Mouse (Mus musculus) erythroblast, adult 5-6 weeks (primary cell): ENCODE measurements around the gene Fxr2. TPM values are rescaled to one million over a fixed set of nuclear protein-coding genes. Genes with fewer than 3 reads are reported as not detected.
A peak's percentile ranks its signal among the peaks of the same experiment; 100 is the strongest.

Source experiments
- ATAC-seq: replicated peaks from 2 replicates; pipeline ENCODE4 v1.8.0; 2016; ENCODE audit warnings: moderate number of reproducible peaks, mild to moderate bottlenecking, moderate TSS enrichment, inconsistent platforms; ENCODE audit not compliant: poor library complexity, low FRiP score, severe bottlenecking
- total RNA-seq, 2 experiments: library from RNA; stranded (forward) in 1 of 2; stranded (reverse) in 1 of 2; fragments of 150-400 nt in 1 of 2; fragments of 200-764, 138-1000 nt in 1 of 2; gene quantifications; 2 replicates each; pipeline versions ENCODE4 v1.2.3 to v1.2.4; 2015 to 2017; ENCODE audit warnings: low replicate concordance in 2 of 2

Fxr2 gene
- total RNA-seq, 2 experiments from 2014 or later: 12.3 to 14.4 TPM

DNA sequence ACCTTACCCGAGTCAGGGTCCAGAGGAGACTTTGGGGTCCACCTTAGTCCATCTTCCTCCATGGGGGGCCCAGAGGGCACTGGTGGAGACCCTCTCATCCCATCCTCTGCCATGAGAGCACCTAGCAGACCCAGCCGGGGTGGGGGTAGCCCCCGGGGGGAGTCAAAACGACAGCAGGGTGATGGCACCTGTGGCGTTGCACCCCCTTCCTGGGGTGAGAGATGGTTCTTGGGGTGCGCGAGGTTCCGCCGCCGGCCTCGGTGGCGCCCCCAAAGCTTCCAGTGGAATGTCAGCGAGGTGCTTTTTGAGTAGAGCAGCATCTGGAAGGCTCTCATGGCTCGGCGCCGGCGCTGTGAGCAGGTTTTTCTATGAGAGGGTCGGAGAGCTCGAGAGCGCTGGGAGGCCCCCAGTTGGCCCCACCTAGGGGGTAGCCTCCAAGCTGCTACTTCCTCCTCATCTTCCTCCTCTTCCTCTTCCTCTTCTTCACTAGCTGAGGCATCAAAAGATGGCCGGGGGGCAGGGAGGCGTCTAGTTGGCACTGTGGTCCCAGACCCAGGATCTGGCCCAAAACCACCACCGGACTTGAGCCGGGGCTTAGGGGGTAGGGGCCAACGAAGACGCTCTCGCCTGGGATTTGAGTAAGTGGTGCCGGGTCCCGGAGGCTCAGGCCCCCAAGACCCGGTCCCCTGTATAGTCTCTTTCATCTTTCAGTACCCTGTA lies 47.5 kb downstream of the Fxr2 start:
- ATAC-seq: no peak

DNA sequence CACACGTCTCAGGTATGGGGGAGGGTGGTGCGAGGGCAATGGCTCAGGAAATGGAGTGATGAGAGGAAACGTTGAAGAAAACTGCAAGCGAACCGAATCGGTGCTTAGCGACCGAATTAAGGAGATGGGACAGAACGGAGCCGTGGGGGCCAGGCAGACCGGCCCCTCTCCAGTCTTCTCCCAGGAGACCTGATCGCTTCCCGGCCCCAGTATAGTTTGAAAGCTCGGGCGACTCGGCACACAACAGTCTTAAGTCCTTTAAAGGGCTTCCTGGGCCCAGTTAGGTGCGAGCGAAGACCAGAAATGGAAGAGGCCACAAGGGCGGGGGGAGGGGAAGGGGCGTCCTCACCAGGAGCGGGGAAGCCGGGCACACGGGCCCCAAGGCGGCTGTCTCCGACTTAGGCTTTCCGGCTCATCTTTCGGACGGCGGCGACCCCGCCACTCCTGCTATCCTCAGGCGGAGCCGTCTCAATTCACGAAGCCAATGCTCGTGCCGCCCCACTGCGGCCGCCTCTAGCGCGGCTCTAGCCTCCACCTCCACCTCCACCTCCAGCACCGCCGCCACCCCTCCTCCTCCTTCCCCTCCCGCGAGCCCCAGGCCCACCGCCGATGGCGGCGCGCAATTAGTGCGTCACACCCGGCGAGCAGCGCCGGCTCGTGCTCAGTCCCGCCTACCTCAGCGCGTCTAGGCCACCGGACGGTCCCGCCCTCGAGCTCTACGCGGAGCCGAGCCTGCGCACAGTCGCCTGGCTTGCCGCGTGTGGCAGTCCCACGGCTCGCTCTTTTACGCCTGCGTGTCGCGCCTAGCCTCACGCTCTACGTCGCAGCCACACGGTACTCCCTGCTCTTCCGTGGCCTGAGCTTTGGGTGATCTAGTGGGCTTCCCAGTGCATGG lies 48.8 kb downstream of the Fxr2 start, which contains the start of gene Senp3:
TSS of gene Senp3 (minus strand) at position 771 of the 895 bp plus-strand sequence.
- peak; percentile 89 for ATAC-seq

DNA sequence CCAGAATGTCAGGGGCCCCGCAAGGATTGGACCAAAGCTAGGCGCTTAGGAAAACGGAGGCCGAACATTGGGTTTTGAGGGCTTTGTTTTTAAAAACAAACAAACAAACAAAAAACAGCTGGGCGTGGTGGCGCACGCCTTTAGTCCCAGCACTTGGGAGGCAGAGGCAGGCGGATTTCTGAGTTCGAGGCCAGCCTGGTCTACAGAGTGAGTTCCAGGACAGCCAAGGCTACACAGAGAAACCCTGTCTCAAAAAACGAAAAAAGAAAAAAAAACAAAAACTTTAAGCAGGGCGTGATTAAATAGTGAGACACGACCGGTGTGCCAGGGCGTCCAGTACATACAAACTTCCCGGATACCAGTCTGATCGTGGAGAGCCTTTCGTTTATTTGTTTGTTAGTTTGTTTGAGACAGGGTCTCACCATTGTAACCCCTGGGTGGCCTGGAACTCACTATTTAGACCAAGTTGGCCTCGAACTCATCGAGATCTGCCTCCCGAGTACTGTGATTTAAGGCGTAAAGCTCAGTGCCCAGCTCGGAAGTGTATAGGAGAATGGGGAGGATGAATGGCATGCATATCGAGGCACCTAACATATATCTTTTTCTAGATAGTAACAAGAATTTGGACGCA lies 49.5 kb downstream of the Fxr2 start:
- 0 out of 2 replicates have a peak, but pooled peaks have one; percentile 3 for ATAC-seq

DNA sequence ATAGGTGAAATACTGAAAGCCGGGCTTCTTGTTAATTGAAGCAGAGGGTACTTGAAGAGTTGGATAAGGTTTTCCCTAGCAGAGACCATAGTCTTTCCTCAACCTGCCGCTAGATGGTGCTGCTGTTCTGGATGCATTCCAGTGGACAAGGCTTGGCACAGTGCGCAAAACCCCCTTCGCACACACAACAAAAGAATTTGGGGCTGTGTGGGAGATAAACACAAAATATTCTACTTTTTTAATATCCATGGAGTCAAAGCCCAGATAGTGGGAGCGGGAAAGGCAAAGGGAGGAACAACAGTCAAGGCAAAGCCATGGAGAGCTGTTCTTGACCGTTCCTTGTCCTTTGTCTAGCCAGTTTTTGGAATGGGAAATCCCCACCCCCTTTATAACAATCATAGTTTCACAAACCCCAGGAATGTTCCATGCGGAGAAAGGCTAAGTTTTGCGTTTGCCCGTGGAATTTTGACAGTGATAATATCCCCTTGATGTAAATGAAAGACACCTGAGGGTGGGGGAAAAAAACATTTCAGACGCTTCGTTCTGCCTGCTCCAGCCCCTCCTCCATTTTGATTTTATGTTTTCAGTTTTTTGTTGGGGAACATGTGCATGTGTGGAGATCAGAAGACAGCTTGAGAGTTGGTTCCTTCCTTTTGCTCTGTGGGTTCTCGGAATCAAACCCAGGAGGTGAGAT lies 50.2 kb downstream of the Fxr2 start:
- peak; percentile 74 for ATAC-seq

DNA sequence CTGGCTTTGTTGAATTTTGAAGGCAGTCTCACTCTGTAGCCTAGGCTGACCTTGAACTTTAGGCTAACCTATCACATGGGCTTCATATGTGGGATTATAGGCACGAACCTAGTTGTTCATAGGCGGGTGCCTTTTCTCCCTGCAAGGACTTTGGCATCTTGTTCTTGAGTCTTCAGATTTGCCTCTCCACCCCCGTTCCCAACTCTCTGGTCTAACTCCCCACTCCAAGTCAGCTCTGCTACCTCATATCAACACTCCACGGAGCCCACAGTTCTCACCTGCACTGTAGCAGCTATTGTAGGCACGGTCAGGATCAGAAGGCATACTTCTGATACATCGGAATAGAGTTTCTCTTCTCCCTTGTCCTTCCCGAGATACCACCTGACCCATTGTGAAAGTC lies 50.8 kb downstream of the Fxr2 start:
- ATAC-seq: no peak

DNA sequence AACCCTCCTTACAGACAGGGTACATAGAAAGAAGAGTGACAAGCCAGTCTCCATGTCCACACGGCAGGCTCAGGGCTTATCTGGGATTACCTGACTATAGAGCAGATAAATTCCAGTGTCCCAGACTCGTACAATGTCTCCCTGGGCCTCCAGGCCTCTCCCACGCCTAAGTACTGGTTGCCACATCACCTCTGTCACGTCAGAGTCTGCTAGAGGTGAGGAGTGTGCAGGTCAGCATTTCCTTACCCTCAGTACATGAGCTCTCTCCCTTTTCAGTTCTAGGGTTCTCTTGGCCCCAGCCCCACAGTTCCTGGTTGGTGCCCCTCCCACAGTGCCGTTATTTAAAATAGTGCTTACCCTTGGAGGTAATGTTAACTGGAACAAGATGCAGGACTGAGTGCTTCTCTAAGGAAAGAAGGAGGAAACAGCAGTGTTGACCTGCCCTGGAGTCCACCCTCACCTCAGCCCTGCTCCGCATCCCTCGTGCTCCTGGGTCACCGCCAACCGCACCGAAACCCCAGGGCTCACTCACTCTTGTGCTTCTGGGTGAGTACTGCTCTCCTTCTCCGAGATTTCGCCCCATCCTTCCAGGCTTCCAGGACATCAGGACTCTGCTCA lies 51.4 kb downstream of the Fxr2 start:
- ATAC-seq: no peak

DNA sequence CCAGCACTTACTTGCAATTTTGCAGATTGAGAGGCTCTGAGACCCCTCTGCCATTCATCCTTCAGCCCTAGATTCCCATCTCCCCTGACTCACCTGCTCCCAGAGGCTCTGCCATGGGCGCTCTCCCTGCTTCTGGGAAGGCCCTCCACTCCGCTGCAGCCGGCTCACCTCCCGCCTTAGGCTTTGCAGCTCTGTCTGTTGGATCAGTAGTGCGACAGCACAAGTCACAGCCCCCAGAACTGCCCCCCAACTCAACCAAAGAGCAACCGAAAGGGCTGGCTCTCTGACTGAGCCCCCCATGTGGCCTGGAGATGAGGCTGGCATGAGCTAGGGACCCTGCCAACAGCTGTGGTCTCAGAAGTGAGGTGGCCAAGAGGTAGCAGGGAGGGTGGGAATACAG lies 52.1 kb downstream of the Fxr2 start:
- no peak for ATAC-seq

DNA sequence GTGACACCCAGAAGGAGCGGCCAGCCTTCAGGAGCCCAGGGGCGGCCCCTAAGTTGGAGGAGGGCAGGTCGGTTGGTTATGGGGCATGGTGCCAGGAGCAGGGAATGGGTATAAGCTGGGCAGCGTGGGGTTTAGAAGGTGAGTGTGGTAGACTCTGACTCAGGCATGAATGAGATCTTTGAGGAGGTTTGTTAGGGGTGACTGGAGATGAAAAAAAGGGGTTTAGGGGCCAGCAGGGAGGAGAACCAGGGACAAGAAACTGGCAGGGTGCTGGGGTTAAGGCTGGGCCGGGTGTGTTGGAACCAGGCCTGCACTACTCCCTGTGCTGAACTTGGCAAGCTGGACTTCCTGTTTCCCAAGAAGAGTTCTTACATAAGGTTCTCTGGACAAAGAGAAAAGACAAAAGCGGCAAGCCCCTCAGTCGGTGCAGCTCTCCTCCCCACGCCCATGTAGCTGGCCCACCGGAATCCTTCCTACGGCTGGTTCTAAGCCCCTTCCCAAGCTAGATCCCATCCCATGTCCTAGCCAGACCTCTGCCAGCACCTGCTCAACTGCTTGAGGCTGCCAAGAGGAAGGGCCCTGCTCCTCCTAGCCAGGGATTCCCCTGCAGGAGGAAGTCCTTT lies 52.8 kb downstream of the Fxr2 start, which contains the start of gene Tnfsf13:
TSS of gene Tnfsf13 (minus strand) at position 259 of the 623 bp plus-strand sequence.
- ATAC-seq: no peak

DNA sequence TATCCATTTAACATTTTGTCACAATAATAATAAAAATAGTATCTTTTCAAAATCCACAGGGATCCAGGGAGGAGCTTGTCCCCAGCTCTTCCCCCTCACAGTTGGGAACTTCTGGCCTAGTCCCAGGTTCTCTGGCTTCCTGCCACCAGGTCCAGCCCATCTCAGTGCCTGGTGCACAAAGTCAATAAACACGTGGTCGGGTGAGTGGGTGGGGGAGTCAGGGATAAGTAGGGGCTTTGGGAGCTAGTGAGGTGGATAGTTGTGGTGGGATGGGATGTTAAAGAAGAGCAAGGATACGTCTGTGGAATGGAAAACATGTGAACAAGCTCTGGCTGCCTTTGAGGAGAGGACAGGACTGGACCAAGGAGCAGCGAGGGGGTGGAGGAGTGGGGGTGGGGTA lies 53.6 kb downstream of the Fxr2 start:
- ATAC-seq: no peak

DNA sequence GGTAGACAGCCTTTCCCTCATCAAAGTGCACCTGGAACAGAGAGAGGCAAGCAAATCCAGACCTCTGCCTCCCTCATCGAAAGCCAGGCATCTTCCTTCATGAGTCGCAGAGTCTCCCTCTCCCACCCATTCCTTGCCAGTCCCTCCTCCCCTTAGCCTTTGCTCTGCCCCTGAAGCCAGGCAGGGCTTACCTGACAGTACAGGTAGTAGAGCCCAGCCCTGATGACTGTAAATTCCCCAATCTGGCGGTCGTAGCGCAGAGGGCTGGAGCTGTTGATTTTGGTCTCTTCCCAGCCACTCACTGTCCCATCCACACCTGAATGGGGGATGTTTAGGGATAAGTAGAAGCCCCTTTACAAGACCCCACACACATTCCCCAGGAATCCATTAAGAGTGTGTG lies 54.3 kb downstream of the Fxr2 start:
- no peak for ATAC-seq

DNA sequence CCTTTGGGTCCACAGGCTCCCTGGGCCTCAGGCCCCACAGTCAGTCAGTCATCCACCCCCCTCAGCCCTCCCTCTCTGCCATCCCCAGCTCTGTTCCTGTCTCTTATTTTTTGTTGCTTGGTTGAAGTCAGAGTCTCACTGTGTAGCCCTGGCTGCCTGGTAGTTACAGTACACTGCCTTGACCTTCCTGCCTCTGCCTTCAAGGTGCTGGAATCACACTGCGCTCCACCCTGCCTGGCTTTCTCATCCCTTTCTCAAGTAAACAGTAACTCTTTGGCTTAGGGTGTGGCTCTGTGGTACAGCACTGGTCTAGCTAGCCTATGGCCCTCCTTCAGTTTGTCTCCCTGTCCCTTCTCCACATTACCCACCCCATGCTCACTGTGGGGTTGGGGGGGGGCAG lies 57.1 kb downstream of the Fxr2 start:
- ATAC-seq: no peak

DNA sequence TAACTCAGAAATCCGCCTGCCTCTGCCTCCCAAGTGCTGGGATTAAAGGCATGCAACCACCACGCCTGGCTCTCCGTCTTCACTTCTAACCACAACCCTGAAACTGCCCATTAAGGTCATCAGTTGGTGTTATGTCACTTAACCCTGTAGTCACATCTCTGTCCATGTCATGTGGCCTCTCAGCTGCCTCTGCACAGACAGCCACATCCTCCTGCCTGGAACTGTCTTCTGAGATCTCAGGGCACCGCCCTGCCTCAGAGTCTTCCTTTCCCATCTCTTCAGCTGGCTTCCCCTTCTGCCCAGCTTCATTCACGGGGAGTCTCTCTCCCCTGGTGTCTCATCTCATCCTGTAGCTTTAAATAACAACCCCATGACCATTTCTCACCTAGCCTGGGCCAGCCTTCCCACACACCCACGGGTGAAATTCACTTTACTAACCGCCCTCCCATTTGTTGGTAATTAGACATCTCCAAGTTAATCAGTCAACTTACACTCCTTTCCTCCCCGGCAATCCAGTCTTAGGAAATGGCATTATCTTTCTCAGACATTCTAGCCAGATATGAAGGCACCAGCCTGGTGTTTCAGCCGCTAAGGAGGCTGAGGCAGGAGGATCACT lies 59.5 kb downstream of the Fxr2 start:
- no peak for ATAC-seq

DNA sequence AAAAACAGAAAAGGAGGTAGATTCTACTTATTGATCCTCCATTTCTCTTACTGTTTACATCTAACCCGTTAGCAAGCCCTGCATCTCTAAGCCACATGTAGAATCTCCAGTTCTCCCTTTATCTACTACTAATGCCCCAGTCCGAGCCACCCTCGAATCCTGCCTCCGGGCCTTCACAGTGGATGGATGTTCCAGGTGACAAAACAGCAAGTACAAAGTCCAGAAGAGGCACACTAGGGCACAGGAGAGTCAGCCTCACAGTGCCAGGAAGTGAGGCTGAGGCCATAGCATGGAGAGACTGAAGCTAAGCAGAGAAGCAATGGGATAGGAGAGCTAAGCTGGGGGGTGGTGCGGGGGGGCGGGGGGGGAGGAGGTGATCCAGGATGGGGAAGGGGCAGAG lies 60.1 kb downstream of the Fxr2 start:
- ATAC-seq: no peak

DNA sequence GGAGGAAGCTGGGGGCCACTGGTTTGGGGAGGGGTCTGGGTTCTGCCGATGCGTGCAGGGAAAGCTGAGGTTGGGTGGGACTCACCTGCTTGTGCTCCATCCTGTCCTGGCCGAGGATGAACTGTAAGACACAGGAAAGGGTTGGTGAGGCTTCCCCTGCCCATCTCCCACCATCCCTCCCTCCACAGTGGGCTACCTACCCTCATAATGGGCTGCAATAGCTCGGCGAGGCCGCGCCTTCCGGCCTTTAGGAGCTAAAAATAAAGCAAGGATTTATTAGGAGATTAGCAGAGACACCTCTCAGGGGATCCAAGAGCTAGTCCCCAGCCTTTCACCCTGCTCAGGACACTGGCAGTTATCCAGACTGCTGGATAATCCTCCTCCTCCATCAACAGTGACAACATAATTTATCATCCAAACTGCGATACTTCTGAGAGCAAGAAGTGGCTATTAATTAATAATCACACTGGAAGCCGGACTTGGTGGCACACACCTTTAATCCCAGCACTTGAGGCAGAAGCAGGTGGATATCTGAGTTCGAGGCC lies 60.7 kb downstream of the Fxr2 start:
- ATAC-seq: no peak

DNA sequence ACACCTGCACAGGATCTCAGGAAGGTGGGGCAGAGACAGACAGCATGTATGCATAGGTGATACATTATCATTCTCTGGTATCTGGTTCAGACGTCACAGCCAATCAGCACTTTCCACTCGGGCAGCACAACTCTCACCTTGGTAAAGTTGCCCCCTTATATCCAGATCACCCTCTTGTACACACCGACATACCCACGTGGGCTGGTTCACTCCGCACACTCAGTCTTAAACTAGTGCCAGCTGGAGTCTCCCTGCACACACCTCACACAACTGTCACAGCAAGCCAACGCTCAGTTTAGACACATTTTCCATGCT lies 62.2 kb downstream of the Fxr2 start:
- no peak for ATAC-seq

DNA sequence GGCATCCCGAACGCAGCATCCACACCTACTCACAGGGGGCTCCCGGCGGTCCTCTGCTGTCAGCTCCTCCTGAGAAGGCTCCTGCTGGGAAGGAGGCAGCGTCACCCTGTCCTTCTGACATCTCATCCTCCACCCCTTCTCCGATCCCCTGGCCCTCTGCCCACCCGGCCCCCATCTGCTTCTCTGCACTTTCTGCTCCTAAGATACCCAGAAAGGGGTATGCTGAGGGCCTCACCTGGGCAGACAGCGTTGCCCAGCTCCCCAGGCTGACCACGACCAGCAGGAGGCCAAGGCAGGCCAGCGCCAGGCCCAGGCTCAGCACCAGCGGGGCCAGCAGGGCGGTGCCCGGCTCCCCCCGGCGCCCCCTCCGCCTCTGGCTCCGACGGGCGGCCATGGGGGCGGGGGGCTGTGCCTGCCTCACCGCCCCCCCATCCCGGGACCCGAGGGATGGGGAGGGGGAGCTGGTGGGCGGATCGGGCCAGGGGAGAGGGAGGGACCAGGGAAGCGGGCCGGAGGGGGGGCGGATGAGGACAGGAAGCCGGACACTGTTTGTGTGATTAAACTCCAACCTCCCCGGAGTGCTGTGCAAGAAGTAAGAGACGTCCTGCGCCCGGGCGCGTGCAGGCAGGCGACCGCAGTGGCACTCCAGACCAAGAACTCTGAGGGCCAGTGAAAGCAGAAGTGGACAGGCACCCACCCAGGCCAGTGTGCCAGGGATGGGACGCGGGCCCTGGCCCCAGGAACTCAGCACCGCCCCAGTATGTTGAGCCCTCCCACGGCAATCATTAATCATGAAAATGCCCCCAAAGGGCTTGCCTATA lies 62.8 kb downstream of the Fxr2 start, which contains the start of the genes Tnfsf12 and Tnfsfm13:
TSS of gene Tnfsf12 (minus strand) at position 489 of the 821 bp plus-strand sequence.
TSS of gene Tnfsfm13 (minus strand) at position 738 of the 821 bp plus-strand sequence.
- ATAC-seq: no peak

DNA sequence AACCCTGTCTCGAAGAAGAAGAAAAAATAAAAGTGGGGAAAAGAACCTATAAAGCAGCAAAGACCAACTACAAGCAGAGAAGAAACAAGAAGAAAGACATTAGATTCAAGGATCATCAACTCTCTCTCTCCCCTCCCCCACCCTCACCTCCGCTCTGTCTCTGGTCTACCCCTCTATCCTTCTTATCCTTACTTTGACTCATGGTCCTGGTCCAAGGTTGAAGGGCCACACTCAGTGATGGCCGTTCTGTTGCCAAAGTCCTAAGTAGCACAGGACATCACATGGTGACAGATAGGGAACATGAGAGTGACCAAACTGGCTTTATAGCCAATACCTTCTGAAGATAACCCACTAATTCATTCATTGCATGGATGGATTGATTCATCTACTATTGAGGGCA lies 64.6 kb downstream of the Fxr2 start:
- ATAC-seq: no peak
